Mouse (Mus musculus) spleen, adult 2 months (tissue): ENCODE data around the gene C1qtnf3.

Source experiments
- CTCF ChIP-seq: fragments of 200-500 bp; IDR thresholded peaks from 2 replicates; pipeline ENCODE4 v1.5.1; 2011; ENCODE audit warnings: mild to moderate bottlenecking, inconsistent platforms; ENCODE audit not compliant: insufficient read depth, insufficient read length, insufficient replicate concordance; ENCODE audit errors: extremely low read depth
- POLR2A ChIP-seq: fragments of 200-500 bp; IDR thresholded peaks from 2 replicates; pipeline ENCODE4 v1.6.1; 2011; ENCODE audit warnings: low read depth, low read length, inconsistent platforms

GRCm38 (mm10) chr15:10933930-10934329 lies 18.2 kb upstream of the C1qtnf3 start:
- TF ChIP-seq CTCF (no peak), POLR2A (no peak)
